11 mouse cellular contexts compared by ENCODE assay signal in genomic region chr2:45054070-45055025, GRCm38 (mm10).
DNase-seq lines count a peak whose midpoint lies in the region; ATAC-seq and TF ChIP-seq lines count a peak whose summit lies in the region.
"Had no signal": no experiment of that assay in that cellular context is flagged by ENCODE, and none has a peak within 500 bp of the region (broad histone marks: within the 10 kb centered on the region; RNA-seq: fewer than 3 reads in every experiment).

No protein-coding gene starts in this region.

- TF ChIP-seq EP300 in MEL (IDR thresholded peaks at IDR 0.05; ENCODE audit: low read depth in 1 of 2, low read length in 2 of 2) = no peak

- ATAC-seq in forebrain, embryonic 13.5 days = no peak
- peak; percentile 55; the same call in 1 of the 2 replicates for ATAC-seq in kidney, embryonic 14.5 days (ENCODE audit: low FRiP score, low TSS enrichment)
- 0 out of 2 replicates have a peak, but pooled peaks have one; percentile 39 for ATAC-seq in limb, embryonic 11.5 days (ENCODE audit: insufficient number of reproducible peaks, low FRiP score, low TSS enrichment, low read depth)

- peaks cover 26% of the 10 kb centered on the region for H3K79me2 ChIP-seq in MEL (ENCODE audit: control insufficient read depth, insufficient read depth, low read length, poor library complexity)

- H3K36me3 ChIP-seq in forebrain, embryonic 10.5 days (replicated peaks) = no peaks in the 10 kb centered on the region
- no peaks in the 10 kb centered on the region for H3K36me3 ChIP-seq in forebrain, embryonic 13.5 days (ENCODE audit: poor library complexity, severe bottlenecking)
- H3K36me3 ChIP-seq in kidney, embryonic 14.5 days (ENCODE audit: control insufficient read depth, insufficient read depth, low read length) = no peaks in the 10 kb centered on the region; the same call in 1 of the 2 replicates
- peaks cover 0 to 72% of the 10 kb centered on the region in 2 experiments; a peak in 3 of 4 replicates for H3K36me3 ChIP-seq in MEL (ENCODE audit: control insufficient read depth in 1 of 2, insufficient read depth in 2 of 2, low read length in 2 of 2)
- no peaks in the 10 kb centered on the region for H3K36me3 ChIP-seq in limb, embryonic 11.5 days (ENCODE audit: control insufficient read depth, insufficient read depth, low read length)

- no peak for TF ChIP-seq POLR2A in MEL (IDR thresholded peaks at IDR 0.05; ENCODE audit: control insufficient read depth in 1 of 2, insufficient read depth in 1 of 2, low read depth in 1 of 2, low read length in 2 of 2, poor library complexity in 1 of 2)

- no peak overlapping the region for H3K9ac ChIP-seq in forebrain, embryonic 13.5 days
- no peak overlapping the region for H3K9ac ChIP-seq in kidney, embryonic 14.5 days (ENCODE audit: low read depth, low read length)
- peak overlapping the region; percentile 37 for H3K9ac ChIP-seq in MEL (ENCODE audit: control insufficient read depth, low read depth, low read length, poor library complexity, severe bottlenecking)
- H3K9ac ChIP-seq in limb, embryonic 11.5 days (ENCODE audit: low read length) = no peak overlapping the region
- H3K9ac ChIP-seq: limb, embryonic 13.5 days had no signal

- no peak for TF ChIP-seq CTCF in MEL (IDR thresholded peaks at IDR 0.05 in 2 of 3, conservative IDR thresholded peaks at IDR 0.05 in 1 of 3; ENCODE audit: control insufficient read depth in 1 of 3, insufficient read depth in 1 of 3, low read depth in 2 of 3, low read length in 3 of 3, poor library complexity in 1 of 3, severe bottlenecking in 1 of 3)

- no peaks in the 10 kb centered on the region for H3K9me3 ChIP-seq in forebrain, embryonic 10.5 days
- no peaks in the 10 kb centered on the region for H3K9me3 ChIP-seq in forebrain, embryonic 13.5 days (replicated peaks)
- H3K9me3 ChIP-seq in kidney, embryonic 14.5 days (ENCODE audit: control insufficient read depth, low read length) = no peaks in the 10 kb centered on the region
- H3K9me3 ChIP-seq in MEL (replicated peaks; ENCODE audit: insufficient read depth, low read length) = no peaks in the 10 kb centered on the region
- no peaks in the 10 kb centered on the region for H3K9me3 ChIP-seq in limb, embryonic 11.5 days (ENCODE audit: control insufficient read depth, low read length)
- H3K9me3 ChIP-seq: limb, embryonic 13.5 days had no signal

- WGBS in forebrain, embryonic 10.5 days = 80% methylated on average over 11 of the region's 11 CpGs
- 82% methylated on average over 11 of the region's 11 CpGs for WGBS in forebrain, embryonic 13.5 days
- WGBS in kidney, embryonic 14.5 days = 56% methylated on average over 11 of the region's 11 CpGs
- WGBS in limb, embryonic 11.5 days = 27% methylated on average over 11 of the region's 11 CpGs

- peaks cover 60% of the 10 kb centered on the region for H3K4me1 ChIP-seq in forebrain, embryonic 10.5 days
- peaks cover 55% of the 10 kb centered on the region for H3K4me1 ChIP-seq in forebrain, embryonic 13.5 days
- peaks cover 24% of the 10 kb centered on the region for H3K4me1 ChIP-seq in kidney, embryonic 14.5 days (ENCODE audit: control insufficient read depth, insufficient read depth, low read length)
- H3K4me1 ChIP-seq in MEL (ENCODE audit: control insufficient read depth in 1 of 2, insufficient read depth in 2 of 2, low read length in 2 of 2) = peaks cover 37 to 61% of the 10 kb centered on the region in 2 experiments
- H3K4me1 ChIP-seq in limb, embryonic 11.5 days (ENCODE audit: control insufficient read depth, insufficient read depth, low read length) = peaks cover 19% of the 10 kb centered on the region

- no peak overlapping the region for H3K4me2 ChIP-seq in forebrain, embryonic 13.5 days
- no peak overlapping the region for H3K4me2 ChIP-seq in kidney, embryonic 14.5 days (replicated peaks; ENCODE audit: low read depth, low read length)
- peak overlapping the region; percentile 0; the same call in 1 of the 2 replicates for H3K4me2 ChIP-seq in limb, embryonic 11.5 days (ENCODE audit: low read depth, severe bottlenecking)
- H3K4me2 ChIP-seq: limb, embryonic 13.5 days had no signal

- no peak for DNase-seq in forebrain, embryonic 10.5 days (ENCODE audit: extremely low spot score, low spot score)
- no peak for DNase-seq in kidney, adult 11 months
- no peak for DNase-seq in MEL (ENCODE audit: low read depth, low spot score)
- no peak for DNase-seq in limb, embryonic 11.5 days (ENCODE audit: low spot score)
- no peak for DNase-seq in right cerebral cortex, postnatal 36 days (ENCODE audit: low spot score in 2 of 2)
- DNase-seq in urinary bladder, postnatal 10 days (ENCODE audit: low spot score) = no peak
- DNase-seq: right cerebral cortex, postnatal 25 days; thymus, postnatal 14 days had no signal

- peak overlapping the region; percentile 42 for H3K27ac ChIP-seq in forebrain, embryonic 10.5 days
- H3K27ac ChIP-seq in forebrain, embryonic 13.5 days = no peak overlapping the region
- no peak overlapping the region for H3K27ac ChIP-seq in kidney, embryonic 14.5 days (ENCODE audit: low read depth, low read length)
- H3K27ac ChIP-seq in MEL (ENCODE audit: control insufficient read depth, low read depth, low read length) = peak overlapping the region; percentile 84
- H3K27ac ChIP-seq in limb, embryonic 11.5 days (replicated peaks; ENCODE audit: low read depth, low read length) = no peak overlapping the region
- H3K27ac ChIP-seq: limb, embryonic 13.5 days had no signal

- TF ChIP-seq RAD21 in MEL (IDR thresholded peaks at IDR 0.05; ENCODE audit: low read depth, low read length) = no peak

- no peaks in the 10 kb centered on the region for H3K27me3 ChIP-seq in forebrain, embryonic 10.5 days (ENCODE audit: poor library complexity, severe bottlenecking)
- H3K27me3 ChIP-seq in forebrain, embryonic 13.5 days = no peaks in the 10 kb centered on the region
- H3K27me3 ChIP-seq in kidney, embryonic 14.5 days (ENCODE audit: control insufficient read depth, insufficient read depth, low read length) = no peaks in the 10 kb centered on the region
- H3K27me3 ChIP-seq in MEL (ENCODE audit: control insufficient read depth in 1 of 2, insufficient read depth in 2 of 2, low read length in 2 of 2) = no peaks in the 10 kb centered on the region
- no peaks in the 10 kb centered on the region for H3K27me3 ChIP-seq in limb, embryonic 11.5 days (ENCODE audit: control insufficient read depth, insufficient read depth, low read length)

- H3K4me3 ChIP-seq in forebrain, embryonic 10.5 days = no peak overlapping the region
- H3K4me3 ChIP-seq in forebrain, embryonic 13.5 days = no peak overlapping the region
- no peak overlapping the region for H3K4me3 ChIP-seq in kidney, embryonic 14.5 days (ENCODE audit: low read length)
- peak overlapping the region; percentile 2 to 45; a peak in 2 of 4 replicates for H3K4me3 ChIP-seq in MEL (ENCODE audit: control insufficient read depth in 1 of 2, insufficient read depth in 1 of 2, low read depth in 2 of 2, low read length in 2 of 2)
- no peak overlapping the region for H3K4me3 ChIP-seq in limb, embryonic 11.5 days (ENCODE audit: low read depth, low read length)
- H3K4me3 ChIP-seq: limb, embryonic 13.5 days had no signal

TF ChIP-seq in MEL, 35 proteins besides CTCF, POLR2A, EP300 and RAD21:
- peak; percentile 52; the same call in 1 of the 2 replicates for TF ChIP-seq ZNF384 (IDR thresholded peaks at IDR 0.05; ENCODE audit: low read depth, low read length)
- peak; percentile 14; the same call in 1 of the 2 replicates for TF ChIP-seq GABPA (IDR thresholded peaks at IDR 0.05; ENCODE audit: low read depth, low read length)
- no peak for TF ChIP-seq HCFC1 (IDR thresholded peaks at IDR 0.05; ENCODE audit: low read depth, low read length)
- no peak for TF ChIP-seq GATA1 (IDR thresholded peaks at IDR 0.05; ENCODE audit: low read depth, low read length)

Comparison
In these comparisons a context has a peak if more than half of its experiments do, and no peak if none do; other contexts are left out.
1. H3K27ac ChIP-seq: peak in forebrain, embryonic 10.5 days (single experiment) and MEL (single experiment); none in forebrain, embryonic 13.5 days (single experiment), kidney, embryonic 14.5 days (single experiment) and limb, embryonic 11.5 days (single experiment).
2. H3K4me3 ChIP-seq: peak in MEL (2 of 2); none in forebrain, embryonic 10.5 days (single experiment), forebrain, embryonic 13.5 days (single experiment), kidney, embryonic 14.5 days (single experiment) and limb, embryonic 11.5 days (single experiment).